Mouse (Mus musculus) bone marrow macrophage, adult 2 months (primary cell): ENCODE data around the gene Eif3b. TPM values are rescaled to one million over a fixed set of nuclear protein-coding genes. Genes with fewer than 3 reads are reported as not detected.

Experiments used
- H3K27ac ChIP-seq: 2 replicates; pipeline ENCODE4 v1.5.1; 2012; ENCODE audit warnings: low read depth, low read length; ENCODE audit not compliant: insufficient read depth
- H3K4me1 ChIP-seq: 2 replicates; pipeline ENCODE4 v1.6.1; 2012; ENCODE audit warnings: low read length; ENCODE audit not compliant: control insufficient read depth, insufficient read depth
- H3K4me3 ChIP-seq: 2 replicates; pipeline ENCODE4 v1.5.1; 2012; ENCODE audit warnings: mild to moderate bottlenecking, low read length, moderate library complexity; ENCODE audit not compliant: insufficient read depth
- CTCF ChIP-seq: IDR thresholded peaks from 2 replicates; pipeline ENCODE4 v1.5.1; 2012; ENCODE audit warnings: low read depth, mild to moderate bottlenecking, low read length, moderate library complexity
- POLR2A ChIP-seq: IDR thresholded peaks from 2 replicates; pipeline ENCODE4 v1.6.1; 2012; ENCODE audit warnings: mild to moderate bottlenecking, low read depth, low read length, borderline replicate concordance
- polyA plus RNA-seq: library from polyadenylated mRNA; stranded (reverse); fragments of >200 nt; gene quantifications from 2 replicates; pipeline ENCODE4 v1.2.4, GENCODE M21; 2012; ENCODE audit not compliant: missing spikeins, insufficient read depth, insufficient read length

The Eif3b gene
- 80.1 and 87.0 TPM in 2 replicates for polyA plus RNA-seq

DNA sequence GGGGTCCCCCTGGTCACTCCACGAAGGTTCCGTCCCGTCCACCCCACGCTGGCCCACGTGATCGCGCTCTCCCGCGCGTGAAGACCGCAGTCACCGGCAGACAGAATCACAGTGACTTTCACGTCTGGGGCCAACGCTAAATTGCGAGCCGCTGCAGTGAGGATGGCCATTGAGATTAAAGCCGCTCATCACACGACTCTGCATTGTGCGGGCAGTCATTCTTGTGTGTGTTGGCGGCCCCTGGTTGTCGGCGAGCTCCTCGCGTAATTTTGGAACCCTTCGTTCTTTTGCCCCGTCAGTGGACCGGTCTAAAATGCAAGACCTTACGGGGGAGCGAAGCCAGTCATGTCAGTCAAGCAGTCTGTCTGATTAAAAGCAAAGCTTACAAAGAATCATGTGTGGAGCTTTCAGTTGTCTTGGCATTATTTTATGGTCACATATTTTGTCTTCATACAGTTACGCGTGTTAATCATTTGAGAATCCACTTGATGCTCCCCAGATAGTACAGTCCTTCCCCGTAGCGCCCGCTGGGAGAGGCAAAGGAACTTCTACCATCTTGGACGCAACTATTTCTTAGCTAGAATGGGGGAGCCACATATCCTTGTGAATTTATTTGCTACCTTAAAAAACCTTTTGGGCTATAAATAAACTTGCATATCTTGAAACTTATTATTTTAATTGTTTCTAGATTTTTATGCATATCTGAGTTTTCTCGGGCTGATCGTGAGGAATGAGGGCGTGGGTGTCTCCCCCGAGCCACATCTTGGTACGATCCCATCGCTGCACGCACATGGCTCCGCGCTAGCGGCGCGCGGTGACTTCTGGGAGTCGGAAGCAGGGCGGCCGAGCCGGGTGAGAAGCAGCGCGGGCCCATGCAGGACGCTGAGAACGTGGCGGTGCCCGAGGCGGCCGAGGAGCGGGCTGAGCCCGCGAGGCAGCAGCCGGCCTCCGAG, at the start of gene Eif3b:
Eif3b (plus strand) TSS at position 840 of the 953 bp plus-strand sequence.
- peaks cover 45% of the 10 kb centered on the region for H3K4me1 ChIP-seq
- TF ChIP-seq CTCF (no peak), POLR2A (peak; percentile 22; the same call in 1 of the 2 replicates)
- H3K4me3 ChIP-seq: peak within 1 kb of the TSS; percentile 75
- peak within 1 kb of the TSS; percentile 80 for H3K27ac ChIP-seq

DNA sequence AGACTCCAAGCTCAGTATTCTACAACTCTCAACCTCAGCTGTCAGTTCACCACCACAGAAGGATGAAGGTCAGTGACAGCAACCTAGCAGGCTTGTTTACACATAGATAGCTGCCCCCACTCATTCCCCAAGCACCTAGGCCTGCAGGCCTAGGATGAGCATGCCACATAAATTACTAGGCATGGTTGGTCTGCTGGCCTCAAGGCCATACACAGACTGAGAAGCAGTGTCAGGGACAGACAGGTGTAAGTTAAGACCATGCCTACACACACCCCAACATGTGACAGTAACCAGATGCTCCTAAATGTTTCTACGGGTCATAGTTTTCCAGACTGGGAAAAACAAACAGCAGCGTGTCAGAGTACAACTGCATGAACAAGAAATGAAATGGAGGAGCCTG, 49.7 kb upstream of the Eif3b start:
- Histone ChIP-seq H3K4me3 (no peak overlapping the region), H3K4me1 (peaks cover 41% of the 10 kb centered on the region), H3K27ac (no peak overlapping the region)
- TF ChIP-seq CTCF (no peak), POLR2A (no peak)

DNA sequence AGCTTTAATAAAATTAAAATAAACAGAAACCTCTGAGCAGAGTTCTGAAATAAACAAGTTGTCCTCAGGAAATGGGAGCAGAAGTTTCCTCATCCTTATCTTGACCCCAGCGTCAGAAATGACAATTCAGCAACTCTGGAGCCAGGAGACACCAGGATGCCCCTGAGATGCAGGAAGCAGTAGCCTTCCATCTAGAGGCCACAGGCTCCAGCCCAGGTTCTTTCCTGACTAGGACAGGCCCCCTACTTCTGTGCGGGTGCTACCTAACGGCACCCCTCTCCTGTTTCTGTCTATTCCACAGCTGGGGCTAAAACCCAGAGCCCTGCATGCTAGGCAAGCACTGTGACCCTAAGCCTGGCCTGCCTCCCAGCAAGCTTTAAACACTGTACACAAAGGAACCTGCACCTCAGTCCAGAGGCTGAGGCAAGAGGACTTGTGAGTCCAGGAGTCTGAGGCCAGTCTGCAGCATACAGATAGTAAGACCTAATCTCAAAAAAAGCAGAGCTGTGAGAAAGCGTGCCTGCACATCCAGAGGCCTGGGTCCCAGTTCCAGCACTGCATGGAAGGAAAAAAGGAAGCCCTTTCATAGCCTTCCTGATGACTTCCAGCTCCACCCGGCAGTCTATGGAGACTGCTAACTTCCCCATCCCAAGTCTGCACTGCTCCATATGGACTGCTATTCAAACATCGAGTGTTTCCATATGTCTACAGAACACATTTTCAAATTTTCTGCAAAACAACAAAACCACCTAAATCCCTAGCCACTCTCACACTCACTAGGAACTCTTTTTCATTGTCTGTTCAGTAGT, 48.5 kb upstream of the Eif3b start:
- H3K4me1 ChIP-seq: peaks cover 47% of the 10 kb centered on the region
- TF ChIP-seq POLR2A: no peak
- TF ChIP-seq CTCF: no peak
- H3K4me3 ChIP-seq: no peak overlapping the region
- peak overlapping the region; percentile 48 for H3K27ac ChIP-seq

DNA sequence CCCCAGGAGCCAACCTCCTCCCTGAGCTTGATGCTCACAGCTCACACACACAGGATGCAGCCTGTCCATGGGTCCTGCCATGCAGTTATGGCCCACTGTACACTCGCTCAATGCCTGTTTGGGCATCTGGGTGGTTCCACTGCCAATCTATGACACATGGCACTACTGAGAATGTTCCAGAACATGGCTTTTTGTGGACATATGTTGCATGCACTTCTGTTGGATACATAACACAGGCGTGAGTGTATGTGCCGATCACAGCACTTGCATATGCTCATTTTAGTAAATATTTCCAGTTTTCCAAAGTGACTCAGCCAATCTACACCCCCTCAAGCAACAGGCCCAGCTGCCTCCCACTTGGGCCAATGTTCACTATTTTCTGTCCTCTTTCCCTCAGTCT, 47.5 kb upstream of the Eif3b start:
- TF ChIP-seq POLR2A: no peak
- TF ChIP-seq CTCF: no peak
- Histone ChIP-seq H3K4me3 (no peak overlapping the region), H3K27ac (no peak overlapping the region), H3K4me1 (peaks cover 47% of the 10 kb centered on the region)

DNA sequence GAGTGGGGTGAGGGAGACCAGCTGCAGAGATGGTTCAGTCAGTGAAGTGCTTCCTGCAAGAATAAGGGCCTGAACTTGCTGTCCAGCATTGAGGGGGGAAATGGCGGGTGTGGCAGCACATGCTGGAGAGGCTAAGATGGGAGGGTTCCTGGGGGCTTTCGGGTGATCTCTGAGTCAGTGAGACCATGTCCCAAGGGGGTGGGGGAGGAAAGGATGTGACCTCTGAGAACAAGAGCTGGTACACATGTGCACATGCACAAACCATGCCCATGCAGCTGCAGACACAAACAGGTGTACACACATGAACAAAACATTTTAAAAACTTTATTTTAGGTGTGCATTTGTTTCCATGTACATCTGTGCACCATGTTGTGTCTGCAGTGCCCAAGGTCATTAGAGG, 45.4 kb upstream of the Eif3b start:
- peaks cover 62% of the 10 kb centered on the region for H3K4me1 ChIP-seq
- H3K27ac ChIP-seq: no peak overlapping the region
- no peak overlapping the region for H3K4me3 ChIP-seq
- TF ChIP-seq POLR2A: no peak
- TF ChIP-seq CTCF: no peak

DNA sequence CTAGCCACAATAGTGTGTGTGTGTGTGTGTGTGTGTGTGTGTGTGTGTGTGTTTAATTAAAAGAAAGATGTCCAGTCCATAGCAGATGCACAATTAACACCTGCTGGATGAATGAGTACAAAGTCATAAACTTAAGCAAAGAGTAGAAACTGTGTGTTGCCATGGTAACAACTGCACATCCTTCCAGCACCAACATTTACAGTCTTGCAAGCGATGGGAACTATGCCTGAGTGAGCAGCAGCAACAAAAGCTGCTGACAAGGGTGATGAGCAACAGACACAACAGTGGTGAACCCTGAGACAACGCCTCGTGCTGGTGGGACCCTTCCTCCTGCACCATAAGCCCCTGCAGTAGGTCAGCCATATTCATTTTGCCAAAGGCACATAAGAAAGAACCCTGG, 44.9 kb upstream of the Eif3b start:
- no peak overlapping the region for H3K4me3 ChIP-seq
- no peak overlapping the region for H3K27ac ChIP-seq
- TF ChIP-seq POLR2A (no peak), CTCF (no peak)
- H3K4me1 ChIP-seq: peaks cover 64% of the 10 kb centered on the region

DNA sequence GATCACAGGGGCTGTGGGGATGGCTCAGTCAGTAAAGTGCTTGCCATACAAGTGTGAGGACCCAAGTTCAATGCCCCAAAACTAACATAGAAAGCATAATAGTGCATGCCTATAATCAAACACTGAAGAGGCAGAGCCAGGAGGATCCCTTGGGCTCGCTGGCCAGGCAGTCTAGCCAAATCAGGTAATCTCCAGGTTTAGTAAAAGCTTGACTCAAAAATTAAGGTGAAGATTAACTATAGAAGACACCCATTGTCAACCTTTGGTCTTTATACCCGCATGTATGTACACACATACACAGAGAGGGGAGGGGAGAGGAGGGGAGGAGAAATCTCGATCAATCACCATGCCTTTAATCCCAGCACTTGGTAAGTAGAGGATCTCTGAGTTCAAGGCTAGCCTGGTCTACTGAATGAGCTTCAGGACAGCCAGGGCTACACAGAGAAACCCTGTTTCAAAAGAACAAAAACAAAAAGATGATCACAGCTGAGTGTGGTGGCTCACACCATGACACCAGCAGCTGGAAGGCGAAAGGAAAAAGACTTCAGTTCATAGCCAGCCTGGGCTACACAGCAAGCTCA, 43.8 kb upstream of the Eif3b start:
- H3K4me3 ChIP-seq: no peak overlapping the region
- no peak for TF ChIP-seq CTCF
- TF ChIP-seq POLR2A: no peak
- H3K4me1 ChIP-seq: peaks cover 60% of the 10 kb centered on the region
- no peak overlapping the region for H3K27ac ChIP-seq

DNA sequence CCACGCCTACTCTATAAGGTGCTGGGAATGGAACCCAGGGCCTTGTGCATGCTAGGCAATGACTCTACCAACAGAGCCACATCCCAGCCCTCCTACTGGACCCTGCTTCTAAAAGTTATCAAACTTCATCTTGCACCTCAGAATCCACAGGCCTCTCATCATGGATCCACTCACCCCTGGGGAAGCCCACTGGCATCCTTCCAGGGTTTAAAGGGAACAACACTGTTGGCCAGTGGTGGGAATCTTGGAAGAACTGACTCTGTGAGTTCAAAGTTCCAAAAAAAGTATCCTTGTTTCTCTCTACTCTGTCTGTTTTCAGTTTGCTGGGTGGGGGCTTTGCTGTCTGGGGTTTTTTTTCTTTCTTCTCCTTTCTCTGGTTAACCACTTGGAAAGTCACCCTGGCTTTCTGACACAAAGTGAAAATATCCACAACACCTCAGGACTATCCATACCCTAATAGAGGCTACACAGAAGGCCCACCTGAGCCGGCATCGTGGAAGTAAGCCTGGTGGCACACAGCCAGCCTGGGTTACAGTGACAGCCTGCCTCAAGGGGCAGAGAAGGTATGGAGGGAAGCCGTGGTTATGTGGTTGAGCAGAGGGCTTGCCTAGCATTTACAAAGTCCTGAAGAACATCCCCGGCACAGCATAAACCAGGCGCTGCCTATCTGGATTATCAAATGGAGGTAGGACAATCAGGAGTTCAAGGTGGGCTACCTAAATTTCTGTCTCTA, 40.8 kb upstream of the Eif3b start:
- TF ChIP-seq CTCF (no peak), POLR2A (no peak)
- Histone ChIP-seq H3K4me1 (peaks cover 59% of the 10 kb centered on the region), H3K4me3 (no peak overlapping the region), H3K27ac (peak overlapping the region; percentile 39)

DNA sequence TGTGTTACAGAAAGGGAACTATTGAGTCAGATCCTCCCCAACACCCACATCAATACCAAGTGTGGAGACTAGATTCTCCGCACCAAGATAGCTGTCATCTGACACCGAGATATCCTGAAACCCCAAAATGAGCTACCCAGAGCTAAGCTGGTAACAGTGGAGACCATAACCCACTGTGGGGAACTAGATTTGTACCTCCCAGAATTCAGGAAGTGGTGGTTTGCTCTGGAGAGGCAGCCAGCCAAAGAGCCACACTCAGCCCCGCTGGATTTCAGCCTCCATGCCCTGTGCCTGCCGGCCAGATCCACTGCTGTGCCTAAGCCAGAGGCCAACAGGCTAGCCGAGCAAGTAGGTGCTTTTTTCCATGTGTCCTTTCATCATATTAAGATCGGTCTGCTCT, 39.8 kb upstream of the Eif3b start:
- Histone ChIP-seq H3K27ac (peak overlapping the region; percentile 83), H3K4me3 (peak overlapping the region; percentile 17; the same call in 1 of the 2 replicates), H3K4me1 (peaks cover 62% of the 10 kb centered on the region)
- TF ChIP-seq CTCF (no peak), POLR2A (no peak)
